Mouse (Mus musculus): ENCODE results near the gene Mknk1. TPM values are rescaled to one million over a fixed set of nuclear protein-coding genes. Genes with fewer than 3 reads are reported as not detected.

The Mknk1 gene
- polyA plus RNA-seq (2017; shearing (Covaris generic)) = 70.6 TPM

GRCm38 (mm10) chr4:115838696-115839641 is at the start of gene Mknk1:
Gene Mknk1, plus strand, starts transcription at chr4:115839198.

GRCm38 (mm10) chr4:115827888-115828571 is 11.0 kb upstream of the Mknk1 start, which contains the start of gene Mob3c:
Gene Mob3c, plus strand, starts transcription at chr4:115828092.

DNA sequence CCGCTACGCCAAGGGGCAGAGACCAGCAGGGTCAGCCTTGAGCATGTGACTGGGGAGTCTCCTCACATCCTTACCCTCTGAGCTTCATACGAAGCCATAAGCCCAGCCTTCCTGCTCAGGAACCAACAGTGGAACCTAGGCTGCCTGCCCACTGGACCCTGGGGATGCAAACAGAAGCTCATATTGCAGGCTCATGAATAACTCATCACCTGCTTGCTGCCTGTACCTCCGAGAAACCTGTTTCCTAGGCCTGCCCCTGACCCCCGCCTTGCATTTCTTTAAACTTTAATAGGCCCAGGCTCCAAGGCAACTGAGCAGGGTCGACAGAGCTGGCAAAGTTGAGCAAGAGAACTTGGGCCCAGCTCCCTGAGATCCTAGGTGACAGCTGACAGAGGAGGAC is 45.0 kb downstream of the Mknk1 start, which contains the start of gene Kncn:
Gene Kncn, plus strand, starts transcription at position 379 of the 400 bp plus-strand sequence.

GRCm38 (mm10) chr4:115890553-115890952 is 51.6 kb downstream of the Mknk1 start, which contains the start of gene 6430628N08Rik:
Gene 6430628N08Rik, plus strand, starts transcription at chr4:115890665.

Other genes starting within 250 kb of the Mknk1 start
- gene Cyp4a32, start 238.2 kb upstream of the Mknk1 start, polyA plus RNA-seq (2017; shearing (Covaris generic)) = not detected
- not detected for gene Cyp4b1, start 191.5 kb upstream of the Mknk1 start, polyA plus RNA-seq (2017; shearing (Covaris generic))
- 65.7 TPM for gene Efcab14, start 101.5 kb upstream of the Mknk1 start, polyA plus RNA-seq (2017; shearing (Covaris generic))
- gene Tex38, start 58.2 kb upstream of the Mknk1 start, polyA plus RNA-seq (2017; shearing (Covaris generic)) = not detected
- gene Atpaf1, start 54.4 kb upstream of the Mknk1 start, polyA plus RNA-seq (2017; shearing (Covaris generic)) = 27.1 TPM
- 28.4 TPM for gene Mob3c, start 11.1 kb upstream of the Mknk1 start, polyA plus RNA-seq (2017; shearing (Covaris generic))
- not detected for gene Kncn, start 45.2 kb downstream of the Mknk1 start, polyA plus RNA-seq (2017; shearing (Covaris generic))
- not detected for gene 6430628N08Rik, start 51.5 kb downstream of the Mknk1 start, polyA plus RNA-seq (2017; shearing (Covaris generic))
- gene Dmbx1, start 100.7 kb downstream of the Mknk1 start, polyA plus RNA-seq (2017; shearing (Covaris generic)) = not detected
- 129 TPM for gene Faah, start 178.7 kb downstream of the Mknk1 start, polyA plus RNA-seq (2017; shearing (Covaris generic))
- gene Nsun4, start 214.7 kb downstream of the Mknk1 start, polyA plus RNA-seq (2017; shearing (Covaris generic)) = 33.5 TPM
- 526 TPM for gene Uqcrh, start 235.9 kb downstream of the Mknk1 start, polyA plus RNA-seq (2017; shearing (Covaris generic))
- gene Lrrc41, start 236.1 kb downstream of the Mknk1 start, polyA plus RNA-seq (2017; shearing (Covaris generic)) = 45.9 TPM

Measured in activated CD4-positive, CD25-positive, alpha-beta regulatory T cell, adult 9 weeks (primary cell).